Mouse (Mus musculus) kidney, adult 2 months (tissue): ENCODE results near the gene Rnf123.

ENCODE experiments used
- CTCF ChIP-seq: fragments of 200-500 bp; conservative IDR thresholded peaks from 2 replicates; pipeline ENCODE4 v1.5.1; 2011; ENCODE audit warnings: low read depth, mild to moderate bottlenecking, control low read depth, low read length, moderate library complexity, mixed read lengths; ENCODE audit not compliant: insufficient read depth, insufficient read length
- POLR2A ChIP-seq: fragments of 200-500 bp; IDR thresholded peaks from one replicate; pipeline ENCODE4 v1.6.1; 2011; ENCODE audit warnings: low read depth, low read length, control low read depth

GRCm38 (mm10) chr9:108094998-108095411, 11.9 kb upstream of the Rnf123 start:
- TF ChIP-seq POLR2A (no peak), CTCF (no peak)
